Mouse (Mus musculus): Measurements from ENCODE around the gene Hsph1.

GRCm38 (mm10) chr5:149678990-149679348 lies 42.8 kb upstream of the Hsph1 start:
- TF ChIP-seq CTCF (IDR thresholded peaks at IDR 0.05; ENCODE audit: low read depth) (no peak), EP300 (IDR thresholded peaks at IDR 0.05; ENCODE audit: low read depth) (no peak)

Measured in liver, embryonic 14.5 days (tissue).